Mouse (Mus musculus) neural tube, embryonic 14.5 days (tissue): ENCODE results near the gene Hist1h1a. TPM values are rescaled to one million over a fixed set of nuclear protein-coding genes. Genes with fewer than 3 reads are reported as not detected.
"Not testable (repeated sequence)": the region's sequence is repeated elsewhere in the genome, so short reads cannot be mapped to it uniquely, and the experiment has no call there.

ENCODE experiments used
- ATAC-seq: fragments of 200-750 bp; cut with Nextera tagmentation; 2 replicates; pipeline ENCODE4 v1.8.0; 2017; ENCODE audit warnings: low read depth, mild to moderate bottlenecking, moderate TSS enrichment, moderate library complexity
- H3K27ac ChIP-seq: fragments of 300-500 bp; sonication (generic); 2 replicates; pipeline ENCODE4 v1.5.1; 2014; ENCODE audit warnings: low read depth, mild to moderate bottlenecking, control low read depth, low read length, moderate library complexity, mixed read lengths
- H3K27me3 ChIP-seq: fragments of 300-500 bp; sonication (generic); 2 replicates; pipeline ENCODE4 v1.6.1; 2014; ENCODE audit warnings: low read length; ENCODE audit not compliant: control insufficient read depth, insufficient read depth
- H3K36me3 ChIP-seq: fragments of 300-500 bp; sonication (generic); 2 replicates; pipeline ENCODE4 v1.6.1; 2014; ENCODE audit warnings: low read length, mixed read lengths; ENCODE audit not compliant: control insufficient read depth, insufficient read depth
- H3K4me1 ChIP-seq: fragments of 300-500 bp; sonication (generic); 2 replicates; pipeline ENCODE4 v1.6.1; 2014; ENCODE audit warnings: low read length; ENCODE audit not compliant: control insufficient read depth, insufficient read depth
- H3K4me2 ChIP-seq: fragments of 300-500 bp; sonication (generic); 2 replicates; pipeline ENCODE4 v1.6.1; 2014; ENCODE audit warnings: mild to moderate bottlenecking, low read depth, low read length, control low read depth
- H3K4me3 ChIP-seq: fragments of 300-500 bp; sonication (generic); 2 replicates; pipeline ENCODE4 v1.5.1; 2014; ENCODE audit warnings: low read depth, low read length, control low read depth, mixed read lengths
- H3K9ac ChIP-seq: fragments of 300-500 bp; sonication (generic); replicated peaks from 2 replicates; pipeline ENCODE4 v1.6.1; 2014; ENCODE audit warnings: low read depth, mild to moderate bottlenecking, control low read depth, low read length, mixed read lengths
- H3K9me3 ChIP-seq: fragments of 300-500 bp; sonication (generic); 2 replicates; pipeline ENCODE4 v1.6.1; 2016; ENCODE audit warnings: low read length; ENCODE audit not compliant: control insufficient read depth
- WGBS: fragments of 180-500 bp; shearing (Covaris S2); extraction: QIAGEN DNeasy Blood & Tissue Kit; methylation state at CpG from one replicate; pipeline ENCODE4 v1.1.7; 2014; 5-methylcytosine and 5-hydroxymethylcytosine counted together
- polyA plus RNA-seq: library from polyadenylated mRNA; unstranded; fragments of >200 nt; fragmentation: Nextera tagmentation; extraction: Ambion mirVana; gene quantifications from 2 replicates; pipeline ENCODE4 v1.2.1, GENCODE M21; 2014

Hist1h1a gene
- polyA plus RNA-seq, 1 experiment from 2014 or later = not detected

- H3K9me3 ChIP-seq = no peaks in the 10 kb centered on the region
- peak overlapping the region; percentile 50 for H3K4me3 ChIP-seq
- H3K27ac ChIP-seq = peak overlapping the region; percentile 70; the same call in 1 of the 2 replicates
- peaks cover 8% of the 10 kb centered on the region; the same call in 1 of the 2 replicates for H3K4me1 ChIP-seq
- peak overlapping the region; percentile 97 for H3K4me2 ChIP-seq
- no peaks in the 10 kb centered on the region for H3K36me3 ChIP-seq
- ATAC-seq = no peak
- no peaks in the 10 kb centered on the region for H3K27me3 ChIP-seq
- H3K9ac ChIP-seq = peak overlapping the region; percentile 43; the same call in 1 of the 2 replicates
- 32% methylated on average over 13 of the region's 13 CpGs for WGBS
These were observed 23.1 kb upstream of the Hist1h1a start for GRCm38 (mm10) chr13:23740256-23740840.

GRCm38 (mm10) chr13:23740910-23741309, 22.6 kb upstream of the Hist1h1a start:
- H3K36me3 ChIP-seq = no peaks in the 10 kb centered on the region
- no peak for ATAC-seq
- peaks cover 10% of the 10 kb centered on the region; the same call in 1 of the 2 replicates for H3K4me1 ChIP-seq
- H3K4me3 ChIP-seq = no peak overlapping the region
- WGBS = 72% methylated on average over 5 of the region's 5 CpGs
- no peak overlapping the region for H3K9ac ChIP-seq
- no peak overlapping the region for H3K27ac ChIP-seq
- no peaks in the 10 kb centered on the region for H3K9me3 ChIP-seq
- no peak overlapping the region; the same call in 1 of the 2 replicates for H3K4me2 ChIP-seq
- no peaks in the 10 kb centered on the region for H3K27me3 ChIP-seq

- Histone ChIP-seq H3K36me3 (no peaks in the 10 kb centered on the region), H3K27me3 (no peaks in the 10 kb centered on the region), H3K4me3 (no peak overlapping the region), H3K9me3 (no peaks in the 10 kb centered on the region), H3K4me1 (peaks cover 11% of the 10 kb centered on the region), H3K4me2 (no peak overlapping the region), H3K9ac (no peak overlapping the region), H3K27ac (no peak overlapping the region)
- ATAC-seq = no peak
These were observed 21.5 kb upstream of the Hist1h1a start for GRCm38 (mm10) chr13:23742007-23742406.

GRCm38 (mm10) chr13:23743215-23743614, 20.3 kb upstream of the Hist1h1a start:
- no peaks in the 10 kb centered on the region for H3K9me3 ChIP-seq
- H3K4me3 ChIP-seq = no peak overlapping the region
- no peak overlapping the region for H3K9ac ChIP-seq
- H3K27ac ChIP-seq = no peak overlapping the region
- H3K36me3 ChIP-seq = no peaks in the 10 kb centered on the region
- 84% methylated on average over 5 of the region's 5 CpGs for WGBS
- H3K27me3 ChIP-seq = no peaks in the 10 kb centered on the region
- no peak overlapping the region for H3K4me2 ChIP-seq
- peaks cover 20% of the 10 kb centered on the region for H3K4me1 ChIP-seq
- ATAC-seq = no peak

GRCm38 (mm10) chr13:23743963-23744362, 19.5 kb upstream of the Hist1h1a start:
- 58% methylated on average over 4 of the region's 4 CpGs for WGBS
- no peak overlapping the region for H3K27ac ChIP-seq
- H3K4me3 ChIP-seq = no peak overlapping the region
- no peak overlapping the region for H3K4me2 ChIP-seq
- ATAC-seq = no peak
- H3K36me3 ChIP-seq = no peaks in the 10 kb centered on the region
- peaks cover 20% of the 10 kb centered on the region for H3K4me1 ChIP-seq
- no peaks in the 10 kb centered on the region for H3K27me3 ChIP-seq
- H3K9me3 ChIP-seq = no peaks in the 10 kb centered on the region
- H3K9ac ChIP-seq = no peak overlapping the region

GRCm38 (mm10) chr13:23744421-23745380, 18.8 kb upstream of the Hist1h1a start:
- Histone ChIP-seq H3K27ac (no peak overlapping the region), H3K4me2 (peak overlapping the region; percentile 70), H3K9me3 (no peaks in the 10 kb centered on the region), H3K4me3 (peak overlapping the region; percentile 31; the same call in 1 of the 2 replicates), H3K4me1 (peaks cover 17% of the 10 kb centered on the region), H3K9ac (no peak overlapping the region), H3K27me3 (no peaks in the 10 kb centered on the region), H3K36me3 (no peaks in the 10 kb centered on the region)
- WGBS = under 1% methylated on average over 13 of the region's 36 CpGs
- no peak for ATAC-seq

- Histone ChIP-seq H3K4me1 (peaks cover 12% of the 10 kb centered on the region), H3K4me3 (peak within 1 kb of the TSS; percentile 31), H3K36me3 (no peaks in the 10 kb centered on the region), H3K4me2 (peak within 1 kb of the TSS; percentile 70), H3K27ac (peak within 1 kb of the TSS; percentile 91), H3K9me3 (no peaks in the 10 kb centered on the region), H3K27me3 (no peaks in the 10 kb centered on the region), H3K9ac (peak within 1 kb of the TSS; percentile 29)
- ATAC-seq = peak; percentile 74
- 1% methylated on average over 21 of the region's 28 CpGs for WGBS
These were observed 17.9 kb upstream of the Hist1h1a start, which contains the start of gene Hist1h3c for GRCm38 (mm10) chr13:23745381-23746161. Gene Hist1h3c, minus strand, starts transcription at chr13:23745602.

GRCm38 (mm10) chr13:23746201-23747080, 17.0 kb upstream of the Hist1h1a start, which contains the start of gene Hist1h2bb:
Gene Hist1h2bb, plus strand, starts transcription at chr13:23746734.
- peak within 1 kb of the TSS; percentile 70 for H3K4me2 ChIP-seq
- H3K4me3 ChIP-seq = peak within 1 kb of the TSS; percentile 31
- under 1% methylated on average over 41 of the region's 58 CpGs for WGBS
- peak within 1 kb of the TSS; percentile 91 for H3K27ac ChIP-seq
- not testable (repeated sequence) for H3K9me3 ChIP-seq, H3K27me3 ChIP-seq, H3K36me3 ChIP-seq
- peak; percentile 92 for ATAC-seq
- H3K4me1 ChIP-seq = peaks cover 12% of the 10 kb centered on the region
- H3K9ac ChIP-seq = peak within 1 kb of the TSS; percentile 35
